Mouse (Mus musculus): ENCODE data around the gene Stk11ip. TPM values are rescaled to one million over a fixed set of nuclear protein-coding genes. Genes with fewer than 3 reads are reported as not detected.

Stk11ip gene
- polyA plus RNA-seq, 1 experiment from 2014 or later = 27.6 TPM

DNA sequence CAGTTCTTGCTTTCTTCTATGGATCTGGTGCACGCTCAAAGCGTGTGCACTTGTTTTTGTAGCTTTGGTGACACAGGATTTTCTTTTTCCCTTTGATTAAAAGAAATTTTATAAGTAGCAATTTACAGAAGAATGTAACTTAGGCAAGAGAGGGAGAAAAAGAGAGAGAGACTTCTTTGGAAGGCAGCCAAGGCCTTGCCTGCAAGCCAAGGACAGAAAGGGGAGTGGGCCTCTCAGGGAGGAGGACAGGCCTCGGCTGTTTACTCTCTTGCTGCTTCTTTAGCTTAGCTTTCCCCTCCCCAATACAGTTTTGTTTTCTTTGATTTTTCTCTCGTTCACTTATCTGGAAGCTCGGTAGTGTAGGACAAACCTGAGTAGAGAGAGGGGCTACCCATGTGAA lies 1.8 kb upstream of the Stk11ip start:
- Histone ChIP-seq H3K36me3 (ENCODE audit: control insufficient read depth, insufficient read depth, low read length) (no peaks in the 10 kb centered on the region), H3K4me1 (replicated peaks; ENCODE audit: control insufficient read depth, insufficient read depth, low read length) (no peaks in the 10 kb centered on the region), H3K27ac (ENCODE audit: low read depth, low read length) (no peak overlapping the region), H3K27me3 (ENCODE audit: control insufficient read depth, insufficient read depth, low read length) (no peaks in the 10 kb centered on the region), H3K4me3 (ENCODE audit: low read depth, low read length) (no peak overlapping the region), H3K4me2 (ENCODE audit: low read depth, low read length, severe bottlenecking) (no peak overlapping the region), H3K9ac (ENCODE audit: low read length) (no peak overlapping the region), H3K9me3 (ENCODE audit: control insufficient read depth, low read length) (no peaks in the 10 kb centered on the region)
- ATAC-seq (replicated peaks; ENCODE audit: low FRiP score) = no peak
- DNase-seq (ENCODE audit: low spot score) = no peak
- WGBS = 82% methylated on average over 5 of the region's 5 CpGs

DNA sequence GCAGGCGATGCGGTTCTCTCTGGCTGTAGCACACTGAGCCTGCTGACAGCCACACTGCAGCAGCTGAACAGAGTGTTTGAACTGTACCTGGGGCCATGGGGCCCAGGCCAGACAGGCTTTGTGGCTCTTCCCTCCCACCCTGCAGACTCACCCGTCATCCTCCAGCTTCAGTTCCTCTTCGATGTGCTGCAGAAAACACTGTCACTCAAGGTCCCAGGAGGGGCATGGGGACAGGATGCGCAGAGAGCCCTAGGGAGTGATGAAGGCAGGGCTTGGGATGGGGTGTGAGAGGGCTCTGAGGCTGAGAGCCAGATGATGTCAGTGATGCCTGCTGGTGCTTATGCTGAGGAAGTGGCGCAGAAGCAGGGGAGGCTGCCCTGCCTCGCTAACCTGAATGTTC lies 3.4 kb downstream of the Stk11ip start:
- DNase-seq (ENCODE audit: low spot score) (no peak), ATAC-seq (replicated peaks; ENCODE audit: low FRiP score) (no peak)
- Histone ChIP-seq H3K4me3 (ENCODE audit: low read depth, low read length) (no peak overlapping the region), H3K9ac (ENCODE audit: low read length) (no peak overlapping the region), H3K4me2 (ENCODE audit: low read depth, low read length, severe bottlenecking) (no peak overlapping the region), H3K9me3 (ENCODE audit: control insufficient read depth, low read length) (no peaks in the 10 kb centered on the region), H3K27ac (ENCODE audit: low read depth, low read length) (no peak overlapping the region), H3K27me3 (ENCODE audit: control insufficient read depth, insufficient read depth, low read length) (no peaks in the 10 kb centered on the region), H3K4me1 (replicated peaks; ENCODE audit: control insufficient read depth, insufficient read depth, low read length) (no peaks in the 10 kb centered on the region), H3K36me3 (ENCODE audit: control insufficient read depth, insufficient read depth, low read length) (no peaks in the 10 kb centered on the region; the same call in 1 of the 2 replicates)
- 92% methylated on average over 7 of the region's 7 CpGs for WGBS

DNA sequence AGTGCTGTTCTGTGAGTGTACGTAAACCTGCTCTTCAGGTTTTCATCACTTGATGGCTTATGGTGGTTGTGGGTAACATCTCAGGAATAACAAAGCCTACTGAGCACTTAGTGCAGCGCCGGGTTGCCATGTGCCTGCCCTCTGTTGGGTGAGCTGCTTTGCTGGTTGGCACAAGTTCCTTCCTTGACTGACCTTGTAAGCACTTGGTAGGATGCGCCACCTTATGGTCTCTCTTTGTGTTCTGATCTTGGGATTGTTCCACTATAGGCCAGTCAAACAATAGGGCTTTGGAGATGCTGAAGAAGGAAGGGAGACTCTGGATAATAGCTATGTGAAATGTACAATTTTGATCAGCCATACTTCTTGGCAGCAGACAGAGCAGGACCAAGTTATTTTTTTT lies 9.2 kb downstream of the Stk11ip start:
- no peak overlapping the region for H3K9ac ChIP-seq (ENCODE audit: low read length)
- ATAC-seq (replicated peaks; ENCODE audit: low FRiP score) = no peak
- no peak overlapping the region for H3K4me3 ChIP-seq (ENCODE audit: low read depth, low read length)
- 86% methylated on average over 4 of the region's 4 CpGs for WGBS
- H3K4me2 ChIP-seq (ENCODE audit: low read depth, low read length, severe bottlenecking) = no peak overlapping the region
- no peaks in the 10 kb centered on the region; the same call in 1 of the 2 replicates for H3K36me3 ChIP-seq (ENCODE audit: control insufficient read depth, insufficient read depth, low read length)
- no peaks in the 10 kb centered on the region for H3K27me3 ChIP-seq (ENCODE audit: control insufficient read depth, insufficient read depth, low read length)
- no peaks in the 10 kb centered on the region for H3K4me1 ChIP-seq (replicated peaks; ENCODE audit: control insufficient read depth, insufficient read depth, low read length)
- DNase-seq (ENCODE audit: low spot score) = no peak
- no peak overlapping the region for H3K27ac ChIP-seq (ENCODE audit: low read depth, low read length)
- H3K9me3 ChIP-seq (ENCODE audit: control insufficient read depth, low read length) = no peaks in the 10 kb centered on the region

DNA sequence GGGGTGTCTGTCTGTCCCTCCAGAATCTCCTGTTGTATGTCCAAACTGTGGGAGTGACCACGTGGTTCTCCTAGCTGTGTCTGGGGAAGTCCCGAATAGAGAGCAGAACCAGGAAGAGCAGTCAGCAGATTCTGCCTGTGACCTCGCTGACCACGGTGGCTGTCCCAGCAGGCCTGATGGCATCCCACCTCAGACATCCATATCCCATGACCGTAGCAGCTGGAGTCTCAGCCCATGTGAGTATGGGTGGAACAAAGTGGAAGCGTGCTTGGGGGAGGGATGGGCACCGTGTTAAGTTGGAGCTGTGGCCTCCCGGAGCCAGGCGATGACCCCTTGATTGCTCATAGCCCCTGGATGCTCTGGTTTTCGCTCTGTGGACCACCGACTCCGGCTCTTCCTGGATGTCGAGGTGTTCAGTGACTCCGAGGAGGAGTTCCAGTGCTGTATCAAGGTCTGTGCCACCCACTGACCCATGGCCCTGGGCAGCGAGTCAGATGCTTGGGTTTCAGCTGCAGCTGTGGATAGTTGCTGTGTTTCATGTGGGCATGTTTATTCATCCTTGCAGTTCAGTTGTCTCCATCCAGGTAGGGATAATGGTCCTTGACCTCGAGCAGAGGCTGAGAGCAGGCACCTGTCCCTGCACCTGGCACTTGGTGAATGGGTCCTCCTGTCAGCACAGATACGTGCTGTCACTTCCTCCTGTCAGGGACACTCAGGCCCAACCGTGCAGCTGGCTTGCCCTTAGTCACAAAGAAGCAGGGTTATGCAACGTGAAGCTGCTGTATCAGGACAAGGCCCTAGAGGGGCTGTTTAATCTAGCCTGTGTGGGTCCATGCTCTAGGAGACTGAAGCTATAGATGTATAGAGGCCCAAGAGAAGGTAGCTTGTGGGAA lies 11.2 kb downstream of the Stk11ip start:
- Histone ChIP-seq H3K4me3 (ENCODE audit: low read depth, low read length) (no peak overlapping the region), H3K36me3 (ENCODE audit: control insufficient read depth, insufficient read depth, low read length) (no peaks in the 10 kb centered on the region; the same call in 1 of the 2 replicates), H3K4me1 (replicated peaks; ENCODE audit: control insufficient read depth, insufficient read depth, low read length) (no peaks in the 10 kb centered on the region), H3K27me3 (ENCODE audit: control insufficient read depth, insufficient read depth, low read length) (no peaks in the 10 kb centered on the region), H3K9ac (ENCODE audit: low read length) (no peak overlapping the region), H3K9me3 (ENCODE audit: control insufficient read depth, low read length) (no peaks in the 10 kb centered on the region), H3K27ac (ENCODE audit: low read depth, low read length) (no peak overlapping the region), H3K4me2 (ENCODE audit: low read depth, low read length, severe bottlenecking) (no peak overlapping the region)
- 91% methylated on average over 19 of the region's 19 CpGs for WGBS
- DNase-seq (ENCODE audit: low spot score) = no peak
- ATAC-seq (replicated peaks; ENCODE audit: low FRiP score) = no peak

DNA sequence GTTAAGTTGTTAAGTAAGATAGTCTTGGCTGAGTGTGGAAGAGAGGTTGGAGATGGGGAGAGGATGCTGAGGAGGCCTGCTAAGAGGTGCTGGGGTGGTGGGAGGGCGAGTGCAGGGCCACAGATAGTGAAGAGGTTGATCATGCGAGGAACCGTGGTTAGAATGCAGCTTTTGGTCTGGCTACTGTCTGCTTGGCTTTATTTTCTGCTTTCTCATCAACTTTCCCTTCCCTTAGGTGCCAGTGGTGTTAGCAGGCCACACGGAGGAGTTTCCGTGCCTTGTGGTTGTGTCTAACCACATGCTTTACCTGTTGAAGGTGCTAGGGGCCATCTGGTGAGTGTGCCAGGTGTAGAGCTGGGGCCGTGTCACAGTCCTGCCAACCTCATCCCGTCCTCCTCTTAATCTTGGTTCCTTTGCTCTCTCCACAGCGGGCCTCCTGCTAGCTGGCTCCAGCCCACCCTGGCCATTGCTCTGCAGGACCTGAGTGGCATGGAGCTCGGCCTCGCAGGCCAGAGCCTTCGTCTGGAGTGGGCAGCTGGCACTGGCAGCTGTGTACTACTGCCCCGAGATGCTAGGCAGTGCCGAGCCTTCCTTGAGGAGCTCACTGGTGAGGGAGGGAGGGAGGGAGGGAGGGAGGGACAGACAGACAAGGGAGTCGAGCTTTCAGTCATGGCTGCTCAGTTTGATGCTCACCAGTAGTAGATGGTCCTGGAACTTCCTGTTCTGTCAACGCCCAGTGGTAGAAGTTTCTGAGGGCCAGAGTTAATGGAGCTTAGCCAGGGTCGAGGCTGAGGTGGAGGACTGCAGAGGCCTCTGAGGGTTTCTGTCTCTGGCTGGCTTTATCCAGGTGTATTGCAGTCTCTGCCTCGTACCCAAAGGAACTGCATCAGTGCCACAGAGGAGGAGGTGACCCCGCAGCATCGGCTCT lies 12.3 kb downstream of the Stk11ip start:
- H3K27ac ChIP-seq (ENCODE audit: low read depth, low read length) = no peak overlapping the region
- H3K9ac ChIP-seq (ENCODE audit: low read length) = no peak overlapping the region
- no peaks in the 10 kb centered on the region for H3K9me3 ChIP-seq (ENCODE audit: control insufficient read depth, low read length)
- no peak for ATAC-seq (replicated peaks; ENCODE audit: low FRiP score)
- 82% methylated on average over 19 of the region's 19 CpGs for WGBS
- H3K27me3 ChIP-seq (ENCODE audit: control insufficient read depth, insufficient read depth, low read length) = no peaks in the 10 kb centered on the region
- H3K4me2 ChIP-seq (ENCODE audit: low read depth, low read length, severe bottlenecking) = no peak overlapping the region
- no peaks in the 10 kb centered on the region; the same call in 1 of the 2 replicates for H3K36me3 ChIP-seq (ENCODE audit: control insufficient read depth, insufficient read depth, low read length)
- no peak overlapping the region for H3K4me3 ChIP-seq (ENCODE audit: low read depth, low read length)
- no peak for DNase-seq (ENCODE audit: low spot score)
- H3K4me1 ChIP-seq (replicated peaks; ENCODE audit: control insufficient read depth, insufficient read depth, low read length) = no peaks in the 10 kb centered on the region

DNA sequence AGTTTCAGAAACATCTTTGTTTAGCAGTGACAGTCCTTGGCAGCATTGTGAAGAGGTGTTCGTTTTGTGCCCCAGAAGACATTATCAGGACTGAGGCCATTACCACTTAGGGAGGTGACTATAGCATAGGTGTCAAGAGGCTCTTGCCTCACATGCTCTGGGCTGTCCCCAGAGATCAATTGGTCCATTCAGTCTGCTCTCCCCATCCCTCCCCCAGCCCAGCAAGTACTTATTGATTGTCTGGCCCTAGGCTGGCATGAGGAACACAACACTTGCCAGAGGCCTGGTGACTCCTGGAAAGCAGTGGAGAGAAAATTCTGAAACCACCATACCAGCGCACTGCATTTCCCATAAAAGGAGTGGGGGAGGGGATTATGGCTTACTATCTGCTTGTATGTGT lies 16.3 kb downstream of the Stk11ip start:
- no peak for ATAC-seq (replicated peaks; ENCODE audit: low FRiP score)
- Histone ChIP-seq H3K4me3 (ENCODE audit: low read depth, low read length) (no peak overlapping the region), H3K9ac (ENCODE audit: low read length) (no peak overlapping the region), H3K27ac (ENCODE audit: low read depth, low read length) (no peak overlapping the region), H3K4me1 (replicated peaks; ENCODE audit: control insufficient read depth, insufficient read depth, low read length) (no peaks in the 10 kb centered on the region), H3K27me3 (ENCODE audit: control insufficient read depth, insufficient read depth, low read length) (no peaks in the 10 kb centered on the region), H3K9me3 (ENCODE audit: control insufficient read depth, low read length) (no peaks in the 10 kb centered on the region), H3K36me3 (ENCODE audit: control insufficient read depth, insufficient read depth, low read length) (no peaks in the 10 kb centered on the region), H3K4me2 (ENCODE audit: low read depth, low read length, severe bottlenecking) (no peak overlapping the region)
- DNase-seq (ENCODE audit: low spot score) = no peak
- 90% methylated on average over 2 of the region's 2 CpGs for WGBS

DNA sequence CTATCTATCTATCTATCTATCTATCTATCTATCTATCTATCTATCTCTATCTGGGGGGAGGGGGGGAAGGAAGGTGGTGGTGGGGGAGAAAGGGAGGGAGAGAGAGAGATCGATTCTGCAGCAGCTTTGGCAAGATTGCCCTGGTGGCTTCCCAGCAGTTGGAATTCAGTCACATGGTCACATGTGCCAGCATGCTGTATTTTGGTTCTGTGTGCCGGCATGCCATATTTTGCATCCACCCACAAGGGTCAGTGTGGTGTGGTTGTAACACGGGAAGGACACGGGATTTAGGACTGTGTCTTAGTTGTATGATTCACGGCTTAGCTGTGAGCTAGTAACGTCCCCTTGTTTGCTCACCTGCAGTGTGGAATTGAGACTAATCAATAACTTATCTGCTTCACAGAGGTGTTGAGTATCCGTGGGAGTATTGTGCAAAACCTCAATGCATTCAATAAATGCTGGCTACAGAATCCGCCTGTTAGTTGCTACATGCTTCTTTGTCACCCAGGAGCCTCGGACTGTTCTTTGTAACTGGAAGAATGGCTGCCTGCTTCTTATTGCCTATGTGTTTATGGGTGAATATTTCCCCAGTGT lies 17.4 kb downstream of the Stk11ip start:
- Histone ChIP-seq H3K27me3 (ENCODE audit: control insufficient read depth, insufficient read depth, low read length) (no peaks in the 10 kb centered on the region), H3K27ac (ENCODE audit: low read depth, low read length) (no peak overlapping the region), H3K4me1 (replicated peaks; ENCODE audit: control insufficient read depth, insufficient read depth, low read length) (no peaks in the 10 kb centered on the region), H3K4me2 (ENCODE audit: low read depth, low read length, severe bottlenecking) (no peak overlapping the region), H3K9ac (ENCODE audit: low read length) (no peak overlapping the region), H3K4me3 (ENCODE audit: low read depth, low read length) (no peak overlapping the region), H3K36me3 (ENCODE audit: control insufficient read depth, insufficient read depth, low read length) (no peaks in the 10 kb centered on the region), H3K9me3 (ENCODE audit: control insufficient read depth, low read length) (no peaks in the 10 kb centered on the region)
- no peak for DNase-seq (ENCODE audit: low spot score)
- no peak for ATAC-seq (replicated peaks; ENCODE audit: low FRiP score)
- 86% methylated on average over 9 of the region's 9 CpGs for WGBS

DNA sequence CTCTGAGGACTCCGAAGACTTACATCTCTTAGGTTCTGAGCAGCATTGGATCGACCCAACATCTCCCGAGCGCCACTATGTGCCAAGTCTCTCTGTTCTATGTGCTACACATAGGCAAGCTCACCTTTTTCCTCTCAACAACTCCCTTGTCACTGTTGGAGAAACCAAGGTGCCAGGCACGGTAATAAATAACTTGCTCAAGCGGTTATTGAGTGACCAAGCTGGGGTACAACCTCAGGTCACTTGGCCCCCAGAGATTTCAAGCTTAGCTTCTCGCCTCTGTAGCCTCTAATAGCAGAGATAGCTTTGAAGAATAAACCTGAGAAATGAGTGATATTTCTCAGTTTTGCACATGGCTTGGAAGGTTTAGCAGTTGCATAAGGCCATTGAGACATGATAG lies 20.2 kb downstream of the Stk11ip start:
- no peaks in the 10 kb centered on the region for H3K9me3 ChIP-seq (ENCODE audit: control insufficient read depth, low read length)
- ATAC-seq (replicated peaks; ENCODE audit: low FRiP score) (no peak), DNase-seq (ENCODE audit: low spot score) (no peak)
- WGBS = 91% methylated on average over 7 of the region's 7 CpGs
- H3K4me1 ChIP-seq (replicated peaks; ENCODE audit: control insufficient read depth, insufficient read depth, low read length) = peaks cover 2% of the 10 kb centered on the region; the same call in 1 of the 2 replicates
- H3K27me3 ChIP-seq (ENCODE audit: control insufficient read depth, insufficient read depth, low read length) = no peaks in the 10 kb centered on the region
- no peak overlapping the region for H3K27ac ChIP-seq (ENCODE audit: low read depth, low read length)
- no peak overlapping the region for H3K4me2 ChIP-seq (ENCODE audit: low read depth, low read length, severe bottlenecking)
- no peak overlapping the region for H3K9ac ChIP-seq (ENCODE audit: low read length)
- H3K4me3 ChIP-seq (ENCODE audit: low read depth, low read length) = no peak overlapping the region
- H3K36me3 ChIP-seq (ENCODE audit: control insufficient read depth, insufficient read depth, low read length) = no peaks in the 10 kb centered on the region
